Mouse (Mus musculus): Measurements from ENCODE around the gene Rapgef6.

Rapgef6 gene

DNA sequence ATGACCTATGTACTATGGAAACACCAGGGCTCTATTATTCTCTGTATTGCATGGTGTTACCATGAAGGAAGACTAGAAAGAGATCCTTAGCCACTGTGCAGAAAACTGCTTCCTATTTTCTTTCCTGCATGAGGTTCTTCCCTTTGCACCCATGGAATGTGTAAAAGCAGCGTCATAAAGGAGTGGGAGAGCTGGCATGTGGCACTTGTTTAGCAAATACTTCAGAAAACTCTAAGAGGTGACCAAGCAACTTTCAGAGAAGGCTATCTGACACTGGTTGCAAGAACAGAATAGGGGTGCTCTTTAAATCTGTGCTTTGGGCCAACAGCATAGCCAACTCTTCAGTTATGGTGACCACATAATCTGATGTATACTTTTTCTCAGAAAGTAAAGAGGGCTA lies 212.5 kb downstream of the Rapgef6 start:
- no peak for DNase-seq (ENCODE audit: low read depth)

DNA sequence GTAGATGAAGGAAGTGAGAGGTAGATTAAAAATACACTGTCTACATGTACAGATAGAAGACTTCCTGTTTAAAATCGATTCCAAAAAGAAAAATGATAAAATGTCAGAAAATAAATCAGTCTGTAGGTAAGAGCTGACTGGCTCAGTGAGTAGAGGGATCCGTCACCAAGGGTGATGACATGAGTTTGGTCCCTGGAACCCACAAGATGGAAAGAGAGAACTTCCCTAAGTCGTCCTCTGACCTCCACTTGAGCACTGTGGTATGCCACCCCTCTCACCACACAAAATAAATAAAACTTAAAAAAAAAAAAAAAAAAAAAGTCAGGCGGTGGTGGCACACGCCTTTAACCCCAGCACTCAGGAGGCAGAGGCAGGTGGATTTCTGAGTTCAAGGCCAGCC lies 214.3 kb downstream of the Rapgef6 start:
- DNase-seq (ENCODE audit: low read depth), result peak; percentile 27

DNA sequence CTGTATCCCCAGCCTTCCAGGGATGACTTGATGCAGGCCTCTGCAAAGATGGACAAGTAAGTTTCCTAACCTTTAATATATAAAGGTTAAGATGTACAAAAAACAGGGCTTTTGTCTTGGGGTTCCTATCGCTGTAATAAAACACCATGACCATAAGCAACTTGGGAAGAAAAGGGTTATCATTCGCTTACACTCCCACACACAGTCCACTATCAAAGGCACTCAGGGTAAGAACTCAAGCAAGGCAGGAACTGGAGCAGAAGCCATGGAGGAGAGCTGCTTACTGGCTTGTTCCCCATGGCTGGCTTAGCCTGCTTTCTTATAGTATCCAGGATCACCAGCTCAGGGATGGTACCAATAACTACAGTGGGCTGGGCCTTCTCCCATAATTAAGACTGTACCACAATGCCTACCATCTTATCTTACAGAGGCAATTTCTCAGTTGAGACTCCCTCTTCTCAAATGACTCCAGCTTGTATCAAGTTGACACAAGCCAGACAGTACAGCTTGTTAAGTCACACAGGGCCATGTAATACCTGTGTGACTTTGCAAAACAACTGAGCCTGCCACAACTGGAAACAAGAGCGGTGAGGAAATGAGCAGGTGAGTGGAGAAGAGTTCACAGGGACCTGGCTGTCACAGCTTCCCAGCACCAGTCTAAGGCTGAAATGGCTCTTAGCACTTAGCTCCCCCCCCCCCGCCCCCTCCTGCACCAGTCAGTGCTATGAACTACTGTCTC lies 216.5 kb downstream of the Rapgef6 start:
- DNase-seq (ENCODE audit: low read depth), result no peak

DNA sequence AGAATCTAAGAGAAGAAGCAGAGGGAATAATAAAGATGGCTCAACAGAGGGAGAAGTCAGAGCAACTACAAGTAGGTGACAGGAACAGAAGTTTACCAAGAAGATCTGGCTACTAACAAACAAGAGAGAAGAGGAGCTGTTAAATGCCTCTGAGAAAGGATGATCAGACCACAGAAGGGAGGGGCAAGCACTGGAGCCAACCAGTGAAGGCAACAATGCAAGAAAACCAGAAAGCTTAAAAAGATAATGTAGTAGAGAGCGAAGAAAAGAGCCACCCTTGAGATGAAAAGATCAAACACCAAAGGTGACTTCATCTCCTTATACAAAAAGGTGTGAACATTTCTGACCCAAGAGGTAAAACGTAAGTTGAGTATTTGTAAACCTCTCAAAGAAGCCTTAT lies 218.7 kb downstream of the Rapgef6 start:
- DNase-seq (ENCODE audit: low read depth), result peak; percentile 45

DNA sequence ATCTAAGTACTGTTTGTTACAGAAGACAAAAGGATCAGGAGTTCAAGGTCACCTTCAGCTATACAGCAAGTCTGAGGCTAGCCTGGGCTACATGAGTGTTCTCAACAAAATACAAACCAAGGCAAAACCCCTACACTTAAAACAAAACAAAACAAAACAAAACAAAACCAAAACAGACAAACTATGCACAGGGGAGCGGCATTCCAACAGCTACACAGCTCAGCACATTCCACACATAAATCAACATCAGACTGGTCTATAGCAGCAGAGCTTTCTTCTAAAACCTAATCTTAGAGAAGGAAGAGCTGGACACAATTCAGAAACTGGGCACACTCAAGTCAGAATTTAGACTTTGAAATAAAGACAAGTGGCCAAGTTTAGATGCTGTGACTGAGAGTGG lies 221.6 kb downstream of the Rapgef6 start:
- no peak for DNase-seq (ENCODE audit: low read depth)
